Mouse (Mus musculus): Measurements from ENCODE around the gene Tmub2. TPM values are rescaled to one million over a fixed set of nuclear protein-coding genes. Genes with fewer than 3 reads are reported as not detected.

Tmub2 gene
- polyA plus RNA-seq, 1 experiment from 2014 or later = 66.7 TPM

DNA sequence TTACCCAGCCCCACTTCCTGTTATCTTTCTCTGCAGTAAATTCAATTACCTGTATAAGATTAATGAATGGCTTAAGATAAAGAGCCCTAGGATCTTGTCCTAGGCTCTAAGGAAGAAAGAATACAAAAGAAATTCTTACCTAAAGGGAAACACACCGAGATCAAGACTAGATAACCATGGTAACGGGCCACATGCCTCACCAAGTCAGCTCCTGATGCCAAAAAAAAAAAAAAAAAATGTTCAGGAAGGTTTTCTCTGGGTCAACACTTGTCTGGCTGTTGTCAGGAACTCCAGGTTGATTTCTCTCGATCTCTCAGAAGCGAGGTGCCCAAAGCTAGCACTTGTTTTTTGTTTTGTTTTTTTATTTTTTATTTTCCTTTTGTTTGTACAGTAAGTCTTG is 49.3 kb downstream of the Tmub2 start:
- 59% methylated on average over 4 of the region's 4 CpGs for WGBS
- Histone ChIP-seq H3K9ac (replicated peaks; ENCODE audit: low read length) (no peak overlapping the region), H3K36me3 (ENCODE audit: insufficient read depth, low read length) (no peaks in the 10 kb centered on the region), H3K27ac (ENCODE audit: low read length) (no peak overlapping the region), H3K9me3 (ENCODE audit: low read length) (peaks cover 3% of the 10 kb centered on the region; the same call in 1 of the 2 replicates), H3K4me3 (ENCODE audit: low read length) (no peak overlapping the region), H3K4me2 (replicated peaks; ENCODE audit: low read depth, low read length) (no peak overlapping the region), H3K27me3 (ENCODE audit: insufficient read depth, low read length) (no peaks in the 10 kb centered on the region), H3K4me1 (ENCODE audit: insufficient read depth, low read length) (0 out of 2 replicates have a peak, but pooled peaks cover 5% of the 10 kb centered on the region)
- no peak for ATAC-seq (ENCODE audit: low FRiP score, low TSS enrichment)

DNA sequence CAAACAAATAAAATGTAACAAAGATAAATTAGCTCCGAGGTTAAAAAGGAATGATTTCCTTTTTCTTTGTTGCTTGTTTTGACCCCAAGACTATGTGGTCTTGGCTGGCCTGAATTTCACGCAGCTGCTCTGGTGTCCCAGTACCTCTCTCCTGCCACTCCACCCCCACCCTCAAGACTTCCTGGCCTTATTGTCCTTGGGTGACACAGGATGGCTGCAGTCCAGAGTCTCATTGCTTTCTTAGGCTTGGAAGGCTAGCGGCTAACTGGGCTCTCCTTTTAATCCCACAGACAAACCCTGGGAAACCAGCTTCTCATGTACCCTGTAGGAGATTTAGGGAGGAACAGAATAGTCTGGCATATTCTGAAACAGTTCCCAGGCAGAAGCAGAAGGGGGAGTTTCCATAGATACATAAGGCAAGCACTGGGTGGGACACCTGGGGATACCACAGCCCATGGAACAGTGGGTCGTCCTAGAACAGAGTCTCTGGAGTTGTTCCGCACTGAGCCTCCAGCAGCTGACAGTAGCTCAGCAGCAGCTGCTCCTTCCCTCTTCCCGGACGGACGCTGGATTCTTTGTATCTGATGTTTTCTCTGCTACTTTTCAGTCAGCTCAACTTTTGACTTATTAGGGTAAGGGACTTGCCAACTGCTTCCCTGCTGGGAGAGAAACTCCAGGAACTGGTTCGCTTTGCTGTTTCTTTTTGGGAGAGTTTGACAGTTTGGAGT is 50.4 kb downstream of the Tmub2 start:
- no peak overlapping the region for H3K4me3 ChIP-seq (ENCODE audit: low read length)
- H3K4me1 ChIP-seq (ENCODE audit: insufficient read depth, low read length) = 0 out of 2 replicates have a peak, but pooled peaks cover 5% of the 10 kb centered on the region
- no peaks in the 10 kb centered on the region for H3K36me3 ChIP-seq (ENCODE audit: insufficient read depth, low read length)
- H3K9ac ChIP-seq (replicated peaks; ENCODE audit: low read length) = 0 out of 2 replicates have a peak overlapping the region, but pooled peaks have one; percentile 4
- H3K4me2 ChIP-seq (replicated peaks; ENCODE audit: low read depth, low read length) = no peak overlapping the region
- H3K9me3 ChIP-seq (ENCODE audit: low read length) = peaks cover 5% of the 10 kb centered on the region; the same call in 1 of the 2 replicates
- 29% methylated on average over 9 of the region's 9 CpGs for WGBS
- no peaks in the 10 kb centered on the region for H3K27me3 ChIP-seq (ENCODE audit: insufficient read depth, low read length)
- H3K27ac ChIP-seq (ENCODE audit: low read length) = peak overlapping the region; percentile 53
- no peak for ATAC-seq (ENCODE audit: low FRiP score, low TSS enrichment)

DNA sequence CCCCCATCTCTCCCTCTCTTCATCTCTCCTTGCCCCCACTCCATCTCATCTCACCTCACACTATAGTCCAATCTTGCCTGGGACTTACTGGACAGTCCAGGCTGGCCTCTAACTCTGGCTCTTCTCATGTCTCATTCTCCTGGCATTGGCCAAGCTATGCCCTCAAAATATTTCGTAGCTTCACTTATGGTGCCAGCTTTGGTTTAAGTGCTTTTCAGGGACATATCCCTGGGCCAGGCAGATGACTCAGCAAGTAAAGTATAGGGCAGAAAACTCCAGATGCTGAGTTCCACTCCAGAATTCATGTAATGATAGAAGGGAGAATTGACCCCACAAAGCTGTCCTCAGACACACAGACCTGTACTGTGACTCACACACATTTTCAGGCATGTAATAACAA is 51.5 kb downstream of the Tmub2 start:
- H3K4me3 ChIP-seq (ENCODE audit: low read length) = no peak overlapping the region
- no peaks in the 10 kb centered on the region for H3K36me3 ChIP-seq (ENCODE audit: insufficient read depth, low read length)
- no peak for ATAC-seq (ENCODE audit: low FRiP score, low TSS enrichment)
- H3K9ac ChIP-seq (replicated peaks; ENCODE audit: low read length) = no peak overlapping the region
- H3K27ac ChIP-seq (ENCODE audit: low read length) = no peak overlapping the region
- WGBS = 77% methylated on average over 1 of the region's 1 CpGs
- peaks cover 5% of the 10 kb centered on the region; the same call in 1 of the 2 replicates for H3K9me3 ChIP-seq (ENCODE audit: low read length)
- H3K4me2 ChIP-seq (replicated peaks; ENCODE audit: low read depth, low read length) = no peak overlapping the region
- H3K4me1 ChIP-seq (ENCODE audit: insufficient read depth, low read length) = 0 out of 2 replicates have a peak, but pooled peaks cover 5% of the 10 kb centered on the region
- H3K27me3 ChIP-seq (ENCODE audit: insufficient read depth, low read length) = no peaks in the 10 kb centered on the region

DNA sequence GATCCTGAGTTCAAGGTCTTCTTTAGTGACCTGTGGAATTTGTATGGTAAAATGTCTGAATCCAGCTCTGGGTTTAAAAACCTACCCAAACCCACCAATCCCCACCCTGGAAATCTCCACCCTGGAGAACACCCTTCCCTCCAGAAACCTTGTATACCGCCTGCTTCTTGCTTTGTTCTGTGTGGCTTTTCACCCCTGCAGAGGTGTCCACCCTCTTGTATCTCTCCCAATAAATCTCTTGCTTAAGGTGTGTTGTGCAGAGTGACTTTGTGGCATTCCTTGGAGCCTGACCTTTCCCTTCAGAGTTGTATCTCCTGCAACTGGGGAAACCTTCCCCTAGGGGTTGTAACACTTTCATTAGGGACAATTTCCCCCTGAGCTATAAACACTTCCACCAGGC is 53.2 kb downstream of the Tmub2 start:
- 27% methylated on average over 1 of the region's 1 CpGs for WGBS
- Histone ChIP-seq H3K27ac (ENCODE audit: low read length) (no peak overlapping the region), H3K4me2 (replicated peaks; ENCODE audit: low read depth, low read length) (no peak overlapping the region), H3K36me3 (ENCODE audit: insufficient read depth, low read length) (no peaks in the 10 kb centered on the region), H3K9me3 (ENCODE audit: low read length) (peaks cover 5% of the 10 kb centered on the region; the same call in 1 of the 2 replicates), H3K9ac (replicated peaks; ENCODE audit: low read length) (no peak overlapping the region), H3K4me3 (ENCODE audit: low read length) (no peak overlapping the region), H3K27me3 (ENCODE audit: insufficient read depth, low read length) (no peaks in the 10 kb centered on the region), H3K4me1 (ENCODE audit: insufficient read depth, low read length) (0 out of 2 replicates have a peak, but pooled peaks cover 5% of the 10 kb centered on the region)
- no peak for ATAC-seq (ENCODE audit: low FRiP score, low TSS enrichment)

DNA sequence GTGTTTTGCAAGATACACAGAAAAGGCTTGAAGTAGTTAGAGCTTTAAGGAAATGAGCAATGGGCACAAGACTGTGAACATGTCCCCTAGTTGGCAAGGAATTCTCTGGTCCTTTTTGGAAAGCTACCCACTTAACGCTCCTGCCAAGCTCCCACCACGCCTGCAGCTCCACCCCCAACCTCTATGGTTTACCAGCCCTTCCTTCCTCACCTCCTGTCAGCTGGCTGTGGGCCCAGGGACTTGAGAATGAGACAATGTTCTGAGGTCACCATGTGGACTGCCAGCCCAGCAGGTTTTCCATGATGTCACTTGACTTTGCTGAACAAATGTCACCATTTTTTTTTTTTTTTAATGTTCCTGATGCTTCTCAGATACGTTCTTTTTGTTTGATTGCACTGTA is 53.8 kb downstream of the Tmub2 start:
- Histone ChIP-seq H3K36me3 (ENCODE audit: insufficient read depth, low read length) (no peaks in the 10 kb centered on the region), H3K9ac (replicated peaks; ENCODE audit: low read length) (no peak overlapping the region), H3K9me3 (ENCODE audit: low read length) (0 out of 2 replicates have a peak, but pooled peaks cover 2% of the 10 kb centered on the region), H3K27ac (ENCODE audit: low read length) (peak overlapping the region; percentile 29; the same call in 1 of the 2 replicates), H3K27me3 (ENCODE audit: insufficient read depth, low read length) (no peaks in the 10 kb centered on the region), H3K4me3 (ENCODE audit: low read length) (no peak overlapping the region), H3K4me2 (replicated peaks; ENCODE audit: low read depth, low read length) (no peak overlapping the region), H3K4me1 (ENCODE audit: insufficient read depth, low read length) (0 out of 2 replicates have a peak, but pooled peaks cover 5% of the 10 kb centered on the region)
- no peak for ATAC-seq (ENCODE audit: low FRiP score, low TSS enrichment)
- 34% methylated on average over 3 of the region's 3 CpGs for WGBS

Other genes starting within 250 kb of the Tmub2 start
- 1.3 and 1.8 TPM in 2 replicates for gene Cd300lg, start 243.4 kb upstream of the Tmub2 start, polyA plus RNA-seq (2015; fragmentation: Nextera tagmentation; extraction: Ambion mirVana)
- 14.4 and 16.4 TPM in 2 replicates for gene Mpp2, start 196.4 kb upstream of the Tmub2 start, polyA plus RNA-seq (2015; fragmentation: Nextera tagmentation; extraction: Ambion mirVana)
- gene Ppy, start 183.6 kb upstream of the Tmub2 start, polyA plus RNA-seq (2015; fragmentation: Nextera tagmentation; extraction: Ambion mirVana) = not detected in 2 replicates
- gene Pyy, start 177.1 kb upstream of the Tmub2 start, polyA plus RNA-seq (2015; fragmentation: Nextera tagmentation; extraction: Ambion mirVana) = not detected in 2 replicates
- gene Nags, start 139.4 kb upstream of the Tmub2 start, polyA plus RNA-seq (2015; fragmentation: Nextera tagmentation; extraction: Ambion mirVana) = 0.10 and 0.17 TPM in 2 replicates
- gene Tmem101, start 128.5 kb upstream of the Tmub2 start, polyA plus RNA-seq (2015; fragmentation: Nextera tagmentation; extraction: Ambion mirVana) = 42.7 and 43.1 TPM in 2 replicates
- gene Lsm12, start 99.6 kb upstream of the Tmub2 start, polyA plus RNA-seq (2015; fragmentation: Nextera tagmentation; extraction: Ambion mirVana) = 90.2 and 108 TPM in 2 replicates
- 46.0 and 49.9 TPM in 2 replicates for gene G6pc3, start 95.3 kb upstream of the Tmub2 start, polyA plus RNA-seq (2015; fragmentation: Nextera tagmentation; extraction: Ambion mirVana)
- 51.5 and 59.8 TPM in 2 replicates for gene Hdac5, start 54.8 kb upstream of the Tmub2 start, polyA plus RNA-seq (2015; fragmentation: Nextera tagmentation; extraction: Ambion mirVana)
- gene BC030867, start 36.0 kb upstream of the Tmub2 start, polyA plus RNA-seq (2015; fragmentation: Nextera tagmentation; extraction: Ambion mirVana) = 21.2 and 24.6 TPM in 2 replicates
- not detected in 2 replicates for gene Asb16, start 16.2 kb upstream of the Tmub2 start, polyA plus RNA-seq (2015; fragmentation: Nextera tagmentation; extraction: Ambion mirVana)
- gene Atxn7l3, start 11.7 kb downstream of the Tmub2 start, polyA plus RNA-seq (2015; fragmentation: Nextera tagmentation; extraction: Ambion mirVana) = 12.4 and 13.3 TPM in 2 replicates
- gene Ubtf, start 34.8 kb downstream of the Tmub2 start, polyA plus RNA-seq (2015; fragmentation: Nextera tagmentation; extraction: Ambion mirVana) = 94.7 and 97.3 TPM in 2 replicates
- gene Slc4a1, start 81.3 kb downstream of the Tmub2 start, polyA plus RNA-seq (2015; fragmentation: Nextera tagmentation; extraction: Ambion mirVana) = 9.0 and 9.6 TPM in 2 replicates
- gene Rundc3a, start 108.5 kb downstream of the Tmub2 start, polyA plus RNA-seq (2015; fragmentation: Nextera tagmentation; extraction: Ambion mirVana) = 3.3 and 3.9 TPM in 2 replicates
- gene Slc25a39, start 123.0 kb downstream of the Tmub2 start, polyA plus RNA-seq (2015; fragmentation: Nextera tagmentation; extraction: Ambion mirVana) = 337 and 360 TPM in 2 replicates
- gene Grn, start 145.4 kb downstream of the Tmub2 start, polyA plus RNA-seq (2015; fragmentation: Nextera tagmentation; extraction: Ambion mirVana) = 208 and 213 TPM in 2 replicates
- 5.3 and 5.8 TPM in 2 replicates for gene Fam171a2, start 162.8 kb downstream of the Tmub2 start, polyA plus RNA-seq (2015; fragmentation: Nextera tagmentation; extraction: Ambion mirVana)
- gene Itga2b, start 185.2 kb downstream of the Tmub2 start, polyA plus RNA-seq (2015; fragmentation: Nextera tagmentation; extraction: Ambion mirVana) = 10.2 and 10.8 TPM in 2 replicates

Measured in kidney, embryonic 16.5 days (tissue).